Mouse (Mus musculus) neural tube, embryonic 10.5 days (tissue): ENCODE data around the gene St6gal1.

Experiments used
- DNase-seq: peaks from one replicate; pipeline ENCODE4 v3.0.0-alpha.2; 2017; ENCODE audit warnings: low spot score; ENCODE audit errors: extremely low spot score

St6gal1 gene

DNA sequence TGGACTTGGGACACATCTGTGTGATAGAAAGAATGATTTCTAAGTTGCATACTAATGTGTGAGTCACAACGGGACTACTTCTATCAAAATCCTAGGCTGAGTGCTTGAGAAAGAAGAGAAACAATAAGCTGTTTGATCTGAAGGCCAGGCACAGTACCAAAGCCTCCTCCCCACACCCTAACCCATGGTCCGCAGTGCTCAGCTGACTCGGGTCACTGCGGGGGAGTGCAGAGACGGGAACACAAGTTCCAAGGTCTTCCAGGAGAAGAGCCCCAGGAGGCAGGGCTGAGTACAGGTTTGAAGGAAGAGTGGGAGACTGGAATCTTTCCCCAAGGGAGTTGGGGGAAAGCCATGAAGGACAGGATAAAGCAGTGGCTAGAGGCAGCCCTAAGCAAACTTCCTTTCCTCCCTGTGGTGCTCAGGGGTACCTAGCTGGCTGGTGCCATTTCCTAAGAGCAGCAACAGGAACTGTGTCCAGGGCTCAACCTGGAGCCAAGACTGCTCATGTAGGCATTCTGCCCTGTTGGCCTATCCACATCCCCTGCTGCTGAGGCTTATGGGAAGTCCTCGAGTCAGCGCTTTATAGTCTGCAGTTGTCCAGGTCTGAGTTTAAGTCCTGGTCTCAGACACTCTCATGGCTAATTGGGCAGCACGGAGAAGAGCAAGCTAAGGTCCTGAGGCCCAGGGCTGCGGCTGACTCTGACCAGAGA lies 48.1 kb downstream of the St6gal1 start:
- DNase-seq: no peak

DNA sequence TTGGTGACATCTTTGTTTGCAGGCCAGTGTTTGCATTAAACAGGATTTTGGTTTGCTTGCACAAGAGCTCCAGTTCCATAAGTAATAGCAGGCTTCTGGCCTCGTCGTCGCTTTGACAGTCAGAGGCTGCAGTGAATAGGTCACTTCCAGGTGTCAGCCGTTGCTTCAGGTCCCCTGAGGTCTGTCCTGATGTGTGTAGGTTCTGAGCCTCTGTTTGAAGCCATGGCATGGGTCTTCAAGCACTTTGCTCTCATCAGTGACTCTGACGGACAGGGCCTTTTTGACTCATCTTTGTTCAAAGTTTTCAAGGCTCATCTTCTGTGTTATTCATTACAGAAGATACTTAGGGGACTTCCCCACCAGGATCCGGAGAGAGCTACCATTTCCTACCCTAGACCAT lies 49.5 kb downstream of the St6gal1 start:
- DNase-seq: no peak

- no peak for DNase-seq
These were observed 50.2 kb downstream of the St6gal1 start for GRCm38 (mm10) chr16:23274606-23275310.

DNA sequence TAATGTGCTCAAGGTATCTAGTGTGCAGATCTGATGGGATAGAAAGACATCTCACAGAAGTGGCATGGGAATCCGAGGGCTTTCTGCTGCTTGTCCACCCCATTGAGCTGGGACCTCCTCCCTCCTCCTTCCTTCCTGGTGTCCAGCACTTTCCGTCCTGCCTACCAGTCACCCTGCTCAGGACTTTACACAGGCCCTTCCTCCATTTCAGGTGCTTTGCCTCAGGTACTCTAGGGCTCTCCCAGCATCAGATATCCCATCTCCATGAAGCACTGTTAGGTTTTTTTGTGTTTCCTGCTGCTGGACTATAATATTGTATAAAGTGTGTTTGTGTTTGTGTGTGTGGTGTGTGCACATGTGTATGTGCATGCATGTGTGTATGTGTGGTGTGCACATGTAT lies 51.1 kb downstream of the St6gal1 start:
- no peak for DNase-seq

DNA sequence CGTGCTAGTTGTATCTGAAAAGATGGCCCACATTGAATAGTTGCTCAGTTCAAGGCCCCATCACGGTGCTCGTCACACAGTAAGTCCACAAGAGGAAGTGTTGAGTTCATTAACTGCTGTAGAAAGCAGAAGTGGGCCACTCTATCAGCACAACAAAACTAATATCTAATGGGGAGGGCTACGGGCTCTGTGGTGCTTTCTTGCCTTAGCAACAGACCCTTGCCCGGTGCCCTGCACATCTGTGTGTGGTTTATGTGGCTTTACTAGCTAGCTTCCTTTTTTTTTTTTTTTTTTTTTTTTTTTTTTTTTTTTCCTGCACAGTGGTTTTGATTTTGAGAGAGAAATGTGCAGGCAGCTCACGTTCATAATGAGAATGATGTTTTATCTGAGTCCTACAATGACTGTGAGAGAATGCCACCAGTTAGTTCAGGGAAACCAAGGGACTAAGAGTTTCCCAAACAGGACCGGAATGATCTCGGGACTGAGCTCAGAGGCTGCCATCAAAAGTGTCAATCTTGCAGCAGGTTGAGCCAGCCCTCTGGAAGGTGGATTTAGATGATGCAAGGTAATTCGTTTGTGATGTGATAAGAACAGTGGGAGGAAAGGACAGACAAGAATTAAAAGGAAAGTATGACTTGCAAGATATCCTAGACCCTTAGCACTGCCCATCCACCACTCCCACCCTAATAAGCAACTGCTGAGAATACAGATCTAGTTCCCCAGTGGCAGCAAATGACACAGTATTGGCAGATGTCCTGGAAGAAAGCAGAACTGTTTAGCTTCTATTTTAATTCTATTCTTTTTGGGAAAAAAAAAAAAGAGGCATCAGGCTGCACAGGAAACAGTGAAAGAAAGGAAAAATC lies 55.6 kb downstream of the St6gal1 start:
- DNase-seq: no peak

GRCm38 (mm10) chr16:23280742-23281090 lies 56.2 kb downstream of the St6gal1 start:
- DNase-seq: no peak

DNA sequence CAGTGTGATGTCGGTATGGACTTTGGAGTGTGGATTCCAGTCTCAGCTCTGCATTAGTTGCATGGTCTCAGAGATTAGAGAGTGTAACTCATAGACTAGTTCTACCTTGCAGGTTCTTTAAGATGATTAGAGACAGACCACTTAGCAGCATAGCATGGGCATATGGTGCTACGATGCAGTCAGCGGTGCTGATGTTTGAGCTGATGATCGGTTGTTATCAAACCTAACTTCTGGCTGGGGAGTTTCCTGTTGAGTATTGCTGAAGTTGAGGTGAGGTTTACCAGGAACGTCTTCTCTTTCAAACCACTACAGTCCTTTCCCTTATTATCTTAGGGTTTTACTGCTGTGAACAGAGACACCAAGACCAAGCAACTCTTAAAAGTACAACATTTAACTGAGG lies 57.7 kb downstream of the St6gal1 start:
- DNase-seq: no peak

GRCm38 (mm10) chr16:23282941-23283340 lies 58.4 kb downstream of the St6gal1 start:
- no peak for DNase-seq

GRCm38 (mm10) chr16:23283677-23284076 lies 59.1 kb downstream of the St6gal1 start:
- DNase-seq: no peak

- DNase-seq: no peak
These were observed 60.2 kb downstream of the St6gal1 start for GRCm38 (mm10) chr16:23284470-23285394.

- DNase-seq: no peak
These were observed 62.0 kb downstream of the St6gal1 start for GRCm38 (mm10) chr16:23286380-23287097.

- no peak for DNase-seq
These were observed 62.9 kb downstream of the St6gal1 start for GRCm38 (mm10) chr16:23287312-23288040.

DNA sequence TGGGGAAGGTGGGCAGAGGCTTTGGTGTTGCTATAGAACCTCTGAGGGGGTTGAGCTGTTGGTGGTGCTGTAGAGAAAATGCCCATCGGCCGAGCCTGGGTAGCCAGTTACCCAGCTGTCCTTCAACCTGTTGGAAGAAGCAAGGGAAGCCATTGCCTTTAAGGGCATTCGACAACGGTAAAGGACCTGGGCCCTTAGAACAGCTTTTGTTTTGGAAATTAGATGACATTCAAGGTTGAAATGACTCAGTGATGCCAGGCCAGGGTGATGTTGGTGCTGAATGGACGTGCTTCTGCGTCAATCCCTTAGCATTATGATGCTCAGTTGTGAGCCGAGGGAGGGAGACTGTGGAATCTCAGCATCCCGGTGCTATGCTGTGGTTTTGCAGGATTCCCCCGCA lies 63.6 kb downstream of the St6gal1 start:
- no peak for DNase-seq

DNA sequence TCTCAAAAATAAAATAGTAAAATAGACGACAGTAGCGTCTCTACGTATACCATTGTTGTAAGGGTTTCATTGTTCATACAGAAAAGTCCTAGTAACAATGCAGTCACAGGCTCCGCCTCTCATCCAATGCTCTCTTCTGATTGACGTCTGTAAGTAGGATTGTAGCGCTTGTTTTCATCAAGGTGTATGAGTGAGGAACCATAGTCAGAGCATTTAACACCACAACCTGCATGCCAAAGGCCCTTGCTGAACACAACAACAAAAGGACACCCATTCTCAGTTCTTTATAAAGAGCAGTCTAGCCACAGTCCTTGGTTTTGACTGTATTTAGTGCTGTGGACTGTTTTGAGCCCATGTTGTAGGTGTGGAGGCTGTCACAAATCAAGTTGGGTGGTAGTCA lies 64.9 kb downstream of the St6gal1 start:
- DNase-seq: no peak

DNA sequence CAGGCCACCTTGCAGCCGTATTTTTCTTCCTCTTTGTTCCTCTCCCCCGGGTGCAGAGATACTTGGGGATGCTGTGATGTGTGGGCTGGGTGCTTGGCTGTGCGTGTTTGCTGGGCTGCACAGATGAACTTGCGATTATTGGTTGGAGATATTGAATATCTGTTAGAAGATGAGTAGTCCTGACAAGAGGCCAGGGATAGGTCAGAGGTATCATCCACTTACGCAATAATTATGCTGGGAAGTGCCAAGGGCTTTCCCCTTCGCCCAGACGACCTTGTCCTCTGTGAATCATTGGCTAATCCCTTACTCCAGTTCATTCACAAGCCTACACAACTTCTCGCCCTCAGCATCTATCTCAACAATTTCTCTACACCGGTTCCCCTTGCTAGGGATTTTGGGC lies 65.6 kb downstream of the St6gal1 start:
- DNase-seq: no peak

DNA sequence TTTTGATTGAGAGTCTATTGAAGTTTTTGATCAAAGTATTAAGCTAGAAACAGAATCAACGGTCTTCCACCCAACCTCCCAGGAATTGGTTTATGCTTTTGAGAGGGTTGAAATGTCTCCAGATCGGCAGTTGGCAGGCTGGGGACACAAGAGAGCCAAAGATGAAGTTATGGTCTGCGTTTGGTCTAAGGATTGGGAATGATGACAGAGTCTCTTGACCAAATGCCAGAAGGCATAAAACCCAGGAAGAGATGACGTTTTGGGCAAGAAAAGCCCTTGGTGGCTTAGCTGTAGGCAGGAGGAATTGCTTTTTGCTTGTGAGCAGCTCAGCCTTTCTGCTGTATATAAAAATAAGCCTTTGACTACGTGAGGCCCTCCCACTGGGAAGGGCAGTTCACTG lies 67.0 kb downstream of the St6gal1 start:
- DNase-seq: no peak

- no peak for DNase-seq
These were observed 69.7 kb downstream of the St6gal1 start for GRCm38 (mm10) chr16:23294236-23294635.

GRCm38 (mm10) chr16:23294747-23295146 lies 70.2 kb downstream of the St6gal1 start:
- no peak for DNase-seq

- no peak for DNase-seq
These were observed 71.2 kb downstream of the St6gal1 start for GRCm38 (mm10) chr16:23295720-23296119.

DNA sequence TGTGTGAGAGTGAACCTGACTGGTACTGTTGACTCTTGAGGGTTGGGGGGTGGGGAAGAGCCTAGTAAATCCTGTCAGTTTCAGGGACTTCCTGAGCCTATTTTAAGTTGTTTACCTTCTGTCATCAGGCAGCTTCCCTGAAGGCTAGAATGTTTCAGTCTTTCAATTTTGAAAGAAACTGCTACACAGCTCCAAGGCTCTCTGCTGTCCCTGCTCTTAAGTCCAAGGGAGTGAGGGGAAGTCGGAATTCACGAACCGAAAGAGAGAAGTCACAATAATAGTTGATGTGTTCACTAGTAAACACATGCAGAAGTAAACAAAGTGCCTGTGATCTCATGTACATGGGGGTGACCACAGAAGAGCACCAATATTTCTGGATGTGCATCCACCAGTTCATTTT lies 72.2 kb downstream of the St6gal1 start:
- no peak for DNase-seq
